Mouse (Mus musculus): ENCODE measurements around the gene Adra2b. TPM values are rescaled to one million over a fixed set of nuclear protein-coding genes. Genes with fewer than 3 reads are reported as not detected.

The Adra2b gene
- polyA plus RNA-seq, 1 experiment from 2014 or later, result 9.2 TPM

- peak overlapping the region; percentile 32; the same call in 1 of the 2 replicates for H3K27ac ChIP-seq
These were observed 12.8 kb downstream of the Adra2b start for GRCm38 (mm10) chr2:127375759-127376341.

DNA sequence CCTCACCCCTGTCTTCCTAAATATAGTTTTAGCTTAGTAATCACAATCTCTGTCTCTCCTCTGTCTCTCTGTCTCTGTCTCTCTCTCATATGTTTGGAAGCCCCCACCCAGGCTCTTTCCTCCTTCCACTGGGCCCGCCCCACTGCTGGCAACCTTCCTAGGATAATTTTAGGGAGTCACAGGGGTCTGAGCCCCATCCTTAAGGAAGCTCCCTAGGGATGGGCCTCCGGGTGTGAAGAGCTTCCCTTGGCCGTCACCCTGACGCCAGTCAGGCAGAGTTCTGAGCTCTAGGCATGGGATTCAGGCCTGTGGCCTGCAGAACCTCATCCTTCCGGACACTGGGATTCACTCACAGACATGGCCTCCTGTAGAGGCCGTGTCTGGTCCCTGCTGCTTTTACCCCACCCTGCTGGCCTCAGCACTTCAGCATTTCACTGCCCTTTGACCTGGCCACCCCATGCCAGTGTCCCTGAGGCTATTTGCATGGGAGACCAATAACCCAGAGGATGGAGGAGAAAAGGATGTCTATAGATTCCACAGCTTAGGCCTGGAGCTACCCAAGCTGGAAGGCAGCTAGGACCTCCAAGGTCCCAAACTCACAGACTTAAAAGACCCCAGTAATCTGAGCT is 13.5 kb downstream of the Adra2b start:
- Histone ChIP-seq H3K4me1 (peaks cover 66% of the 10 kb centered on the region), H3K27ac (peak overlapping the region; percentile 32), H3K27me3 (ENCODE audit: insufficient read depth, poor library complexity, severe bottlenecking) (no peaks in the 10 kb centered on the region), H3K4me3 (no peak overlapping the region), H3K36me3 (no peaks in the 10 kb centered on the region), H3K9me3 (no peaks in the 10 kb centered on the region)
- DNase-seq (ENCODE audit: low spot score), result no peak
- WGBS, result 81% methylated on average over 6 of the region's 6 CpGs

More at GRCm38 (mm10) chr2:127375759-127376341, 12.8 kb downstream of the Adra2b start:
- H3K4me1 ChIP-seq, result peaks cover 73% of the 10 kb centered on the region
- H3K9me3 ChIP-seq, result no peaks in the 10 kb centered on the region
- WGBS, result 50% methylated on average over 7 of the region's 7 CpGs
- no peaks in the 10 kb centered on the region for H3K27me3 ChIP-seq (ENCODE audit: insufficient read depth, poor library complexity, severe bottlenecking)
- no peaks in the 10 kb centered on the region for H3K36me3 ChIP-seq
- H3K4me3 ChIP-seq, result no peak overlapping the region
- no peak for DNase-seq (ENCODE audit: low spot score)

DNA sequence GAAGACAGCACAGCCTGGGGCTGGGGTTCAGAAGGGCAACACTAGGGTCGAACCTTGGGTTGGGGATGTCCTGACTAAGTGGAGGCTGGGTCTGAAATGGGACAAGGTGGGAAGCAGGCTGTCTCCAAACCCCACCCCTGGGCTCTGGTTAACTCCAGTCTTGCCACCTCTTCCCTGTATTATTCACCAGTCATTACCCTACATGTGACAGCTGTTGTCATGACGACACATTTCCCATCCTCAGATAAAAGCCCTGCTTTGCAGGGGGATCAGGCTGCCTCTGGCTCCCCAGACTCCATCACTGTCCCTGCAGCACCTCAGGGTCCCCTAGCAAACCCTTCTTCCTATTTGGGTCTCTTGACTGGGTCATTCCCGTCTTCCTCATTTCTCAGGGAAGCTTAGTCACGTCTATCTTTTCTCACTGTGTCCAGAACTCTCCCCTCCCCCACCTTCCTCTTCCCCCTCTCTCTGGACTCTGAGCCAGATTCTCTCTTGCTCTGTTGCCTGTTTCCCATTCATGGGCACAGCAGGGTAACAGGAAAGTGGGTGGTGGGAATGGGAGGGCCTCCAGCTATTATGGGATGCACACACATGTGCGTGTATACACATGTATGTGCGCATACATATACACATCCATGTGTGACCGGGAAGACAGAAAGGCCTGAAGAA is 15.1 kb downstream of the Adra2b start:
- 67% methylated on average over 7 of the region's 7 CpGs for WGBS
- Histone ChIP-seq H3K36me3 (no peaks in the 10 kb centered on the region), H3K4me3 (no peak overlapping the region), H3K27me3 (ENCODE audit: insufficient read depth, poor library complexity, severe bottlenecking) (no peaks in the 10 kb centered on the region), H3K27ac (peak overlapping the region; percentile 49; the same call in 1 of the 2 replicates), H3K4me1 (peaks cover 52% of the 10 kb centered on the region), H3K9me3 (no peaks in the 10 kb centered on the region)
- DNase-seq (ENCODE audit: low spot score), result no peak

- no peak overlapping the region for H3K4me3 ChIP-seq
- 0 out of 2 replicates have a peak, but pooled peaks cover 1% of the 10 kb centered on the region for H3K27me3 ChIP-seq (ENCODE audit: insufficient read depth, poor library complexity, severe bottlenecking)
- no peaks in the 10 kb centered on the region for H3K9me3 ChIP-seq
- H3K36me3 ChIP-seq, result no peaks in the 10 kb centered on the region
- DNase-seq (ENCODE audit: low spot score), result no peak
- WGBS, result 75% methylated on average over 7 of the region's 7 CpGs
- H3K4me1 ChIP-seq, result peaks cover 49% of the 10 kb centered on the region
- peak overlapping the region; percentile 49; the same call in 1 of the 2 replicates for H3K27ac ChIP-seq
These were observed 15.6 kb downstream of the Adra2b start for GRCm38 (mm10) chr2:127378611-127378990.

DNA sequence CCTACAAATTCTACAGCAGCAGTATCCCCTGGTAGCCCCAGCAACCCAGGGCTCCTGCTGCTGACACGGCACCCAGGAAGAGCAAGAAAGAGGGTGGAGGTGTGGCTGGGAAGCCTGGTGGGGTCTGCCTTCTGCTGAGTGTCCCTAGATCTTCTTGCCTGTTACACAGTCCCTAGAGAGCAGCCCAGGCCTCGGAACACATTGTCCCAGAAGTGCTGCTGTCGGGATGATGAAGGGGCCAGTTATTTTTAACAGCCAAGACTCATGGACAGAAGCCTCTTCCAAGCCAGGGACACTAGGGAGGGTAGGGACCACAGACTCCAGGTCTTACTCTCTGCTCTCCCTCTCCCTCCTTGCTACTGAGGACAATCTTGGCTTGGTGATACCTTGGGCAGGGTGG is 16.2 kb downstream of the Adra2b start:
- peak overlapping the region; percentile 49 for H3K27ac ChIP-seq
- 0 out of 2 replicates have a peak, but pooled peaks cover 4% of the 10 kb centered on the region for H3K27me3 ChIP-seq (ENCODE audit: insufficient read depth, poor library complexity, severe bottlenecking)
- peaks cover 46% of the 10 kb centered on the region for H3K4me1 ChIP-seq
- no peak overlapping the region for H3K4me3 ChIP-seq
- no peaks in the 10 kb centered on the region for H3K9me3 ChIP-seq
- H3K36me3 ChIP-seq, result no peaks in the 10 kb centered on the region
- DNase-seq (ENCODE audit: low spot score), result no peak
- WGBS, result 51% methylated on average over 3 of the region's 3 CpGs

GRCm38 (mm10) chr2:127383881-127384280 is 20.9 kb downstream of the Adra2b start:
- WGBS, result 68% methylated on average over 7 of the region's 7 CpGs
- H3K36me3 ChIP-seq, result no peaks in the 10 kb centered on the region

DNA sequence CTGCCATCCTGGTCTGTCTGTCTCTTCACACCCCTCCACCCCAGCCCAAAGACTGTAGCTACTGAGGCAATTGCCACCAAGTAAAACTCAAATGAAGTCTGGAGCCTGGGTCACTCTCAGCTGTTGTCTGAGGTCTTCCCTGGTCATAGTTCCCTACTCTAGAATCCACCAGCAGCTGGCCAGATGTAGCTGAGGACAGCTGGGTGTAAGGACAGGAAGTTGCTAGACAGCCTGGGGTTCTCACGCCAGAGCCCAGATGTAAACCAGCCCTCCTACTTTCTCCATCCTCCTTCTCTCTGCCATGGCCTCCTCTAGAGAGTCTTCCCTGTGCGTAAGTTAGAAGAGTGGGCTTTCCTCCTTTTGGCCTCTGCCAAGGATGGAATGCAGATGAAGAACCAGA is 24.5 kb downstream of the Adra2b start:
- Histone ChIP-seq H3K36me3 (no peaks in the 10 kb centered on the region), H3K9me3 (no peaks in the 10 kb centered on the region), H3K4me3 (no peak overlapping the region), H3K4me1 (peaks cover 15% of the 10 kb centered on the region), H3K27ac (0 out of 2 replicates have a peak overlapping the region, but pooled peaks have one; percentile 22), H3K27me3 (ENCODE audit: insufficient read depth, poor library complexity, severe bottlenecking) (peaks cover 8% of the 10 kb centered on the region; the same call in 1 of the 2 replicates)
- WGBS, result 71% methylated on average over 2 of the region's 2 CpGs
- DNase-seq (ENCODE audit: low spot score), result no peak

More at GRCm38 (mm10) chr2:127383881-127384280, 20.9 kb downstream of the Adra2b start:
- Histone ChIP-seq H3K27me3 (ENCODE audit: insufficient read depth, poor library complexity, severe bottlenecking) (peaks cover 8% of the 10 kb centered on the region; the same call in 1 of the 2 replicates), H3K9me3 (no peaks in the 10 kb centered on the region), H3K27ac (no peak overlapping the region), H3K4me1 (peaks cover 24% of the 10 kb centered on the region), H3K4me3 (no peak overlapping the region)
- DNase-seq (ENCODE audit: low spot score), result no peak

DNA sequence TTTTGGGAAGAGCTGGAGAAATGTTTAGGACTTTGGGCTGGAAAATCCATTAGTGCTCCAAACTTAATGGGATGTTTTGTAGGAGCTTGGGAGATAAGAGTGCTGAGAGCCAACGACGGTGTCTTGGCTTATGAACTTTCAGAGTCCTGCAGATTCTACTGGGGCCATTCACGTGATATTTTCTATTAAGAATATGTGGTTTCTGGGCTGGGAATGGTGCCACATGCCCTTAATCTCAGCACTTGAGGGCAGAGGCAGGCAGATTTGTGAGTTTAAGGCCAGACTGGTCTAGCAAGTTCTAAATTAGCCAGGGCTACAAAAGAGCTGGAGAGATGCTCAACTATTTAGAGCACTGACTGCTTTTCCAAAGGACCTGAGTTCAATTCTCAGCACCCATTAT is 27.3 kb downstream of the Adra2b start:
- Histone ChIP-seq H3K4me3 (no peak overlapping the region), H3K36me3 (no peaks in the 10 kb centered on the region), H3K4me1 (peaks cover 30% of the 10 kb centered on the region), H3K27me3 (ENCODE audit: insufficient read depth, poor library complexity, severe bottlenecking) (peaks cover 4% of the 10 kb centered on the region; the same call in 1 of the 2 replicates), H3K9me3 (no peaks in the 10 kb centered on the region), H3K27ac (no peak overlapping the region)
- WGBS, result 61% methylated on average over 3 of the region's 3 CpGs
- DNase-seq (ENCODE audit: low spot score), result no peak

GRCm38 (mm10) chr2:127390846-127391245 is 27.8 kb downstream of the Adra2b start:
- WGBS, result 75% methylated on average over 4 of the region's 4 CpGs
- H3K27ac ChIP-seq, result no peak overlapping the region
- peaks cover 4% of the 10 kb centered on the region; the same call in 1 of the 2 replicates for H3K27me3 ChIP-seq (ENCODE audit: insufficient read depth, poor library complexity, severe bottlenecking)

GRCm38 (mm10) chr2:127391323-127391722 is 28.3 kb downstream of the Adra2b start:
- DNase-seq (ENCODE audit: low spot score), result no peak
- H3K27ac ChIP-seq, result no peak overlapping the region
- no peak overlapping the region for H3K4me3 ChIP-seq
- no peaks in the 10 kb centered on the region for H3K9me3 ChIP-seq
- H3K4me1 ChIP-seq, result peaks cover 31% of the 10 kb centered on the region
- peaks cover 4% of the 10 kb centered on the region; the same call in 1 of the 2 replicates for H3K27me3 ChIP-seq (ENCODE audit: insufficient read depth, poor library complexity, severe bottlenecking)
- 34% methylated on average over 3 of the region's 3 CpGs for WGBS
- no peaks in the 10 kb centered on the region for H3K36me3 ChIP-seq

More at GRCm38 (mm10) chr2:127390846-127391245, 27.8 kb downstream of the Adra2b start:
- no peak overlapping the region for H3K4me3 ChIP-seq
- H3K9me3 ChIP-seq, result no peaks in the 10 kb centered on the region
- no peak for DNase-seq (ENCODE audit: low spot score)
- peaks cover 31% of the 10 kb centered on the region for H3K4me1 ChIP-seq
- no peaks in the 10 kb centered on the region for H3K36me3 ChIP-seq

DNA sequence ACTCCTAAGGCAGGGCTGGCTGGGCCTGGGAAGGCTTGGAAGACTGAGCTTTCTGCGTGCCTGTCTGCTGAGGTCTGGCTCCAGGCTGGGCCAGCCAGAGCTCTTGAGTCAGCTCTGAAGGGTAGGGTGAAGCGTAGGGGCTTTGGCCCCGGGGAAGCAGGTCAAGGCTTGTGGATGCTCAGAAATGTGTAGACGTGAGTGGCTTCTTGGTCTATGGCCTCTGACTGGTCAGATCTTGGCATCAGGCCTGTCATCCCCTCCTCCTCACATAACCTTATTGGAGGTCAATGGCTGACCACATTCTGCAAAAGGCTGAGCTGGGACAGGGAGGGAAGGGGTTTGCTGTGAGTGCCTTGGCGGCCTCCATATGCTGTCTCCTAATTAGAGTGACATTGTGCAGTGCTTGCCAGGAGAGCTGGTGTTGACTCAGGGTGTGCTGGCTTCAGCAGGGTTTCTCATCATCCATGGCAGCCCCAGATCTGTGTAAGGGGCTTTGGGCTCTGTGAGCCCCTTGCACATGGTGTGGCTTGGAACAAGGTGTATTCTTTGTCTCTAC is 31.7 kb downstream of the Adra2b start:
- peaks cover 35% of the 10 kb centered on the region for H3K4me1 ChIP-seq
- DNase-seq (ENCODE audit: low spot score), result no peak
- 70% methylated on average over 5 of the region's 5 CpGs for WGBS
- H3K4me3 ChIP-seq, result no peak overlapping the region
- H3K27me3 ChIP-seq (ENCODE audit: insufficient read depth, poor library complexity, severe bottlenecking), result no peaks in the 10 kb centered on the region
- H3K36me3 ChIP-seq, result no peaks in the 10 kb centered on the region
- H3K9me3 ChIP-seq, result no peaks in the 10 kb centered on the region
- peak overlapping the region; percentile 37; the same call in 1 of the 2 replicates for H3K27ac ChIP-seq

GRCm38 (mm10) chr2:127398738-127399137 is 35.7 kb downstream of the Adra2b start:
- no peaks in the 10 kb centered on the region for H3K27me3 ChIP-seq (ENCODE audit: insufficient read depth, poor library complexity, severe bottlenecking)
- no peaks in the 10 kb centered on the region for H3K9me3 ChIP-seq
- no peaks in the 10 kb centered on the region for H3K36me3 ChIP-seq
- H3K4me1 ChIP-seq, result peaks cover 64% of the 10 kb centered on the region
- H3K4me3 ChIP-seq, result no peak overlapping the region
- WGBS, result 89% methylated on average over 7 of the region's 7 CpGs
- DNase-seq (ENCODE audit: low spot score), result no peak
- no peak overlapping the region for H3K27ac ChIP-seq
